Mouse (Mus musculus) G1E (cell line): Measurements from ENCODE around the gene Hrh1.

ENCODE experiments used
- CTCF ChIP-seq: IDR thresholded peaks from 2 replicates; pipeline ENCODE4 v1.5.1; 2012; ENCODE audit warnings: low read depth, low read length, inconsistent platforms, mixed read lengths
- GATA1 ChIP-seq: IDR thresholded peaks from 2 replicates; pipeline ENCODE4 v1.6.1; 2012; ENCODE audit warnings: borderline replicate concordance, low read length, inconsistent platforms, mixed read lengths
- TAL1 ChIP-seq: conservative IDR thresholded peaks from 2 replicates; pipeline ENCODE4 v1.6.1; 2012; ENCODE audit warnings: low read depth, low read length, inconsistent platforms, mixed read lengths

GRCm38 (mm10) chr6:114421061-114421460, 23.3 kb downstream of the Hrh1 start:
- TF ChIP-seq CTCF: no peak
- TF ChIP-seq TAL1: no peak
- TF ChIP-seq GATA1: no peak
